Mouse (Mus musculus): ENCODE results near the gene Stoml2.
A peak's percentile ranks its signal among the peaks of the same experiment; 100 is the strongest.

Stoml2 gene

DNA sequence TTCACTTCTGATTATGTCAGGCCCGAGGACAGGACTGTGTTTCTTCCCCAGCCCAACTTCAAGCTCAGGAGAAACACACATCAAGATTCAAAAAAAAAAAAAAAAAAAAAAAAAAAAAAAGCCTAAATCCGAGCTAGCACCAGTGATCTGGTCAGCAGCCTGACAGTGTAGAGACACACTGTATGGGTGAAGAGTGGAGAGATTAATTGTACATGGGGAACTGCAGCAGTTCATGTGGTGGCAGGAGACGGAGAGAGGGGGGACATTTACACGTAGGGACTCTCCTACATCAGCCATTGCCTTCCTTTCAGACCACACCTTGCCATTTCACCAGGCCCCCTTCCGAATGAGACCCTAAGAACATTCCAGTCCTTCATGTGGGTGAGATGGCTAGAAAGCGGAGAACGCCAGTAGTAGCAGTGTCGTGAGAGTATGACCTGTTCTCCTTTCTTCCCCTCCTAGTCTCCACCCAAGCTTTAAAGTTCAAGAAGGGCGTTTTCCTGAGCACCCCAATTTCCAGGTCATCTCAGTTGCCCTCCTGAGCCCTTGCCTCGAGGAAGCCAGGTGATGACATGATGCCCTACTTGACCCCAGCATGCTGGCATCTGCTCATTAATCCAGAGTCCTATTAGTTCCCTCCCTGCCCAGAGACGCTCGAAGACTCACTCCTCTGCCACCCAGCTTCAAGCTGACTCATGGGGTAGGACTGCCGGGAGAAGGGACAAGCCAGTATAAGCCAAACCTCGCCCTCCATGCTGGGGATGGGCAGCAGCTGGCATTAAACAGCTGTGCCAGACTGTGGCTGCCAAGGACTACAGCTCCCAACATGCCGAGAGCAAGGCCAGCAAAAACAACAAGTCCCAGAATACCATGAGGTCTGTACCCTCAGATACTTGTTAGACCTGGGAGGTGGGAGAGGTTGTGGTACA is 7.3 kb upstream of the Stoml2 start:
- DNase-seq (ENCODE audit: low read depth, low spot score) = no peak

- no peak for DNase-seq (ENCODE audit: low read depth, low spot score)
Measured at GRCm38 (mm10) chr4:43037860-43038566, 6.5 kb upstream of the Stoml2 start.

DNA sequence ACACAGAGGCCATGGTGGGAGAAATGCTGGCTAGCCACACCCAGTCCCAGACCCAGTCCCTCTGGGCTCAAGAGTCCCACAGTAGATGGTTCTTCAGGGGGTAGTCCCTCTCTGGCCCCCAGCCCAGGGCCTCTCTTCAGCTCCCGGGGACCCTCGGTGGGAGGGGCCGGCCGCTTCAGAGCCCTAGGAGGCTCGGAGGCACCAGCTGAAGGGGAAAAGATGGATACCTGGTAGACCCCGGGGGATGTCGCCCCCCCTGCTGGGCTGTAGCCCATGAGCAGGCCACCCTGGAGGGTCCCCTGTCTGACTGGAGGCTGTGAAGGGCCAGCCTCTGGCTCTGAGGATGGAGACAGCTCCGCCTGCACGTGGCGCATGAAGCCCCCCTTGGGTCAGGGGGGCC is 4.8 kb upstream of the Stoml2 start:
- DNase-seq (ENCODE audit: low read depth, low spot score) = no peak

DNA sequence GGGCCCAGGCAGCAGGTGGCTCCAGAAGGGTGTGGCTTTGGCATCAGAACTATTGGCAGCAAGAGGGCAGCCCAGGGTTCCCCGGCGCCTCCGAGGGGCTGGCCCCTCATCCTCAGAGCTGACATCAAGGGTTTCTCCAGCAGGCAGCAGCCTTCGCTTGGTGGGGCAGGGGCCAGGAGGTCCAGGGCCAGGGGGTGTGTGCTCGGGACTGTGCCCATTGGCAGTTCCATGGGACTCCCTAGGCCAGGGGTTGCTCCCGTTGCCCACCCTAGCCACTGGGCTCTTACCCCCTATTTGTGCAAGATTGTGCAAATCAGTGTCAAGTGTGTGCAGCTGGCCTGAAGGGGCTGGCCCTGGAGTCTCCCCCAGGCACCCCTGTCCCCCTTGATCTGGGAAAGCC is 4.3 kb upstream of the Stoml2 start:
- DNase-seq (ENCODE audit: low read depth, low spot score) = no peak

DNA sequence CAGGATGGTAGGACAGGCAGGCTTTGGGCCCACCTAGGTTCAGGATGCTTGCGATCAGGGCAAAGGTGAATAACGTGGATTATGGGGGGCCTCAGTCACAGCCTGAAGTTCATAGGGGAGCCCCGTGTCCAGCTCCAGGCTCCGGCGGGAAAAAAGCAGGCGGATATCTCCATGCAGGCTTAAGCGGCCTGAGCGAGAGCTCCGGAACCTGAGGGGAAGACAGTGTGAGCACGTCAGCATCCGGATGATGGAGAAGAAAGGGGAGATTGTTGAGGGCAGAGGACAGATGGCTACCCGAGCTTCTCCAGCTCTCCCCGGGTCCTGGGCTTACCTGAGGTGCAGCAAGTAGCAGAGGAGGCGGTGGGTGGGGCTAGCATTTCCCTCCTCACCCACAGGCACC is 2.0 kb upstream of the Stoml2 start:
- DNase-seq (ENCODE audit: low read depth, low spot score) = no peak

- DNase-seq (ENCODE audit: low read depth, low spot score) = no peak
Measured at GRCm38 (mm10) chr4:43032501-43032900, 991 bp upstream of the Stoml2 start.

DNA sequence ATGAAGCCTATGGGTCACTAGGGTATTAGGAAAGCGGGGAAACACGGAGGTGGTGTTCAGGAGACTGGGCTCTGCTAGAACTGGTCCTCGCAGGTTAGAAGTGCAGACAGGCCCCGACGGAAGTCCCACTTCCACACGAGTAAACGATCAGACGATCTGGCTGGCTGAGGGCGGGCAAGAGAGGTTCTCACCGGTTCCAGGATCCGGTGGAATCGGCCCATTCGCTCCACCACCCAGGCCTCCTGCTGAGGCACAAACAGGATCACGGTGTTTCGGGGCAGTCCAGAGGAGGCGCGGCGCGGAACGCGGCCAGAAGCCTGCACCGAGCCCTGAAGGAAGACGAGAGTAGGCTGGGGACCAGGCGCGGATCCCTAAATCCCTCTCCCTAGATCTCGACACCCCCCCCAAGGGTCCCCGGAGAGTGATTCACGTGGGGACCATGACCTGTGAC is 705 bp downstream of the Stoml2 start:
- DNase-seq (ENCODE audit: low read depth, low spot score) = no peak

DNA sequence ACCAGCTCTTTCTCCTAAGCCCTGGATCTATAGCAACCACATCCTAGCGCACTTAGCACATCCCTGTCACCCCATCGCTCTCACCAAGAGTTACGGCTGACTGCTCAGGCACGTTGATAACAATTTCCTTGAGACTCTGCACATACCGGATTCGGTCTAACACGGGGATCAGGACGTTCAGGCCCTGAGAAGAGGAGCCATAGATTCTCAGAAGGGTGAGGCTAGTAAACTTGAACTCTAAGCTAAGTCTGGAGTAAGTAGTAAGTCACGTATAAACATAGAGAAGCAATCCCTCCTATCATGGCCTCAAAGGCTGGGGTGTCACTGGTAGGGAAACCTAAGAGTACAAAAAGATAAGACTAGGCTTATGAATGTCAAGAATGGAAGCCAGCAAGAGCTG is 1.2 kb downstream of the Stoml2 start:
- no peak for DNase-seq (ENCODE audit: low read depth, low spot score)

DNA sequence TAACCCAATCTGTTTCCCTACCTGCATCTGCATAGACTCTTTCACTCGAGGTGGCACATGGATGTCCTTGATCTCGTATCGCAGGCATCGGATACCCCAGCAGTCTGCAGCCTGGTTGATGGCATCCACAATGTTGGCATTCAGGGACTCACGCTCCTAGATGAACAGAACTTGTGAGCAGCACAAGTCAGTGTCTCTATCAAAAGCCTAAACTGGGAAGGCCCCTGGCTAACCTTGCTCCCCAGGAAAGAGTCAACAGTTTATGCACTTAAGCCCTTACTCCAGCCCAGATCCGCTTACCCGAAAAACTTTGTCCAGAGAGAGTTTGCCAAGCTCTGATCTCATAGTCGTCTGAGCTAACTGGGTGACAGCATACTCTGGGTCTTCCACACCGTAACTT is 1.8 kb downstream of the Stoml2 start:
- no peak for DNase-seq (ENCODE audit: low read depth, low spot score)

- DNase-seq (ENCODE audit: low read depth, low spot score) = no peak
Measured at GRCm38 (mm10) chr4:43029121-43029520, 2.4 kb downstream of the Stoml2 start.

DNA sequence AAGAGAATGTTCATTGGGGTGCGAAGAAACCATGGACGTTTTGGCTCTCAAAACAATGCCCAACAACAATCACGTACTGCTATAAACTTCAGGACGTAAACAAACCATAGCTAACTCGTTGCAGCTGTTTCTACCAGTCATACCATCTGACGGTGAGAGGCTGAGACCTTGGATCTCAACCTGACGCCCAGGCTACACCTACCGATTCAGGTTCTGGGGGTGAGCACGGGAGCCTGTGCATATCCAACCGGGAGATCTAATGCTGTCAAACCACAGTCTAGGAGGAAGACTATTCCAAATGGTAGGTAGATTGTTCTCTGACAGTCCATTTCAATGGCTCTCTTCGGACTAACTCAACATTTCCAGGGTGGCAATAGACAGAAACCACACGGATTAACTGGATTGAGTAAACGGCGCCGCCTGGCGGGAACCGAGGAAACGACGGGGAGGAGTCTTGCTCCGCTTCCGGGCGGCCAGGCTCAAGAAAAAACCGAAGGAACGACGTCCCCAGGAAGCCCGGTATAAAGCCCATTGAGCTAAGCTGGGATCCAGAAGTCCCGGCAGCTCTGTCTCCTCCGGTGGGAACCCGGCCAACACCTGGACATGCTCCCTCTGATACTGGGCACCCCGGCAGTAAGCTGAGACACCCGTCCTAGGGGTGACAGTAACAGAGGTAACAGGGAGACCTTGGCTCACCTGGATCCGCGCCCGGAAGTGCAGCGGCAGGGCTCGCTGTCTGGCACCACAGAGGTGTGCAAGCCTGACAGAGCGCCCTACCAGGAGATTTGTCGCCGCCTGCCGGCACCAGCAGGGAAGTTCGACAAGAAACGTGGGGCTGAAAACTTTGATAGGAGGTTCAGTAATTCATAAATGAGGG is 6.2 kb downstream of the Stoml2 start, which contains the start of gene Pigo:
Gene Pigo (minus strand): TSS at position 736 of the 877 bp plus-strand sequence.
- peak; percentile 92 for DNase-seq (ENCODE audit: low read depth, low spot score)

- DNase-seq (ENCODE audit: low read depth, low spot score) = no peak
Measured at GRCm38 (mm10) chr4:43024673-43025072, 6.8 kb downstream of the Stoml2 start.

- DNase-seq (ENCODE audit: low read depth, low spot score) = no peak
Measured at GRCm38 (mm10) chr4:43021341-43021740, 10.2 kb downstream of the Stoml2 start.

DNA sequence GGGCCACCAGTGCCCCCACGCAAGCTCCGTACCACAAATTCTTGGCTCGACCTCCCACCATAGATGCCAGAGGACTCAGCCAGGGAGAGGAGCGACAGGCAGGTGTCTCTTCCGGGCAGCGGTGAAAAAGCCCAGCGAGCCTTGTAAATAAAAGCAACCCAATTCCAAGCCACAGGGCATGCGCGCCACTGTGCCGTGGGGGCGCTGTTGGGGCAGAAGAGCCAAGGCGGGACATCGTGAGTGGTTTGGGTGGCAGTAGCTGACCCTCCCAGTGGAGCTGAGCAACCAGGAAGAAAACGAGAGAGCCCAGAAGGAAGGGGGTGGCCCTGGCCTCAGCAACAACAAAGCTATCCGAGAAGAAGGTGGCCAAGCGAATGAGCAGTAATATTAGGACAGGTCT is 10.6 kb downstream of the Stoml2 start:
- DNase-seq (ENCODE audit: low read depth, low spot score) = no peak

GRCm38 (mm10) chr4:43019641-43020465 is 11.7 kb downstream of the Stoml2 start:
- DNase-seq (ENCODE audit: low read depth, low spot score) = no peak

DNA sequence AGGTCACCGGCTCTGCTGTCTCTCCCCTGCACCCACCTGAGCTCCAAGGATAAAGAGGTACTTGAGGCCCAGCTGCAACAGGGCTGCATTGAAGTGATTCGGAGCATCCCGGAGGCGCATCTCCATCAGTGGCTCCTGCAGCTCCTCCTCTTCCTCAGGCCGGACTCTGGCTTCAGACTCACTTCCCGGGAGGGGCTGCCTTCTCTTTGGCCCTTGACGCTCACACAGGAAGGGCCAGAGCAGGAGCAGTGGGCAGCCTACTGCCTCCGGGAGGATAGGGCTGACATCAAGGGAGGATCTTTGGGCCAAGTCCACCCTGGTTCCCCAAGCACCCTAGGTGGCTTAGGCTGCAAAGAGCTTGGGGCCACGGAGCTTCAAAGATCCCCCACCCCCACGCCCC is 12.3 kb downstream of the Stoml2 start:
- no peak for DNase-seq (ENCODE audit: low read depth, low spot score)

- DNase-seq (ENCODE audit: low read depth, low spot score) = no peak
Measured at GRCm38 (mm10) chr4:43018156-43018555, 13.4 kb downstream of the Stoml2 start.

GRCm38 (mm10) chr4:43012091-43012490 is 19.4 kb downstream of the Stoml2 start:
- DNase-seq (ENCODE audit: low read depth, low spot score) = no peak

GRCm38 (mm10) chr4:43010161-43011038 is 21.1 kb downstream of the Stoml2 start, which contains the start of gene Fancg:
Fancg (minus strand) TSS chr4:43010506.
- DNase-seq (ENCODE audit: low read depth, low spot score) = peak; percentile 78

- DNase-seq (ENCODE audit: low read depth, low spot score) = peak; percentile 34
Measured at GRCm38 (mm10) chr4:43005765-43006164, 25.7 kb downstream of the Stoml2 start.
